Mouse (Mus musculus) urinary bladder, postnatal 36 days (tissue): Measurements from ENCODE around the gene Tas2r140.

Experiments used
- DNase-seq, 2 experiments: peaks; one replicate each; pipeline ENCODE4 v3.0.0; 2022; ENCODE audit warnings: low spot score in 2 of 2, mixed read lengths in 1 of 2

The Tas2r140 gene

DNA sequence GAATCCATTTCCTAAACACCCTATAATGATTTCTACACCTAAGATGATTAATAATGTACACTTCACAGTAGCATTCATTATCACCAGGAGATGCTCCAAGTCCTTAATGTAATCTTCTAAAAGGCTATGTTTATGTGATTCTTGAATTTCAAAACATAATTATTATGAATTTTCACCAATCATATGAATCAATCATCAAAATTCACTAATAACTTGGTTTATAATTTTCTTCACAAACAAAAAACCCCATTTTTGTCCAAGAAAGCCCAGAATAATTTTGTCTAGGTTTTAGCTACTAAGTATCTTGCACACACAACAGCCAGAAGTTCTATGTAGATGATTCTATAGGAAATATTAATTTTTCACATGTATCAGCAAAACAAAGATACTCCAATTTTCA, at the start of gene Tas2r140:
Gene Tas2r140, minus strand, starts transcription at position 101 of the 400 bp plus-strand sequence.
- DNase-seq = no peak

DNA sequence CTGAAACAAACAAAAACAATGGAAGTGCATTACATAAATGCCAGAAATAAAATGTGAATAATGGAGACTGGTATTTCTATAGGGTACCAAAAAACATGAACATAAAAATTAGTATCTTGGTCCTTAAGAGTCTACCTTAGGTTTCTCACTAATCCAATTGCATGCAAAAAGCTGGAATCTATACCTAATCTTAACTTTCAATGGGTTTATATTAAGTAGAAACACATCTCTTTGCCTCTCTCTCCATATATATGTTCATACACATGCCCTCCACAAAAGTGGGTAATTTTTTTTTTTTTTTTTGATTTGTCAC, 48.9 kb upstream of the Tas2r140 start, which contains the start of gene Smim10l1:
Gene Smim10l1, plus strand, starts transcription at position 301 of the 313 bp plus-strand sequence.
- DNase-seq = no peak

DNA sequence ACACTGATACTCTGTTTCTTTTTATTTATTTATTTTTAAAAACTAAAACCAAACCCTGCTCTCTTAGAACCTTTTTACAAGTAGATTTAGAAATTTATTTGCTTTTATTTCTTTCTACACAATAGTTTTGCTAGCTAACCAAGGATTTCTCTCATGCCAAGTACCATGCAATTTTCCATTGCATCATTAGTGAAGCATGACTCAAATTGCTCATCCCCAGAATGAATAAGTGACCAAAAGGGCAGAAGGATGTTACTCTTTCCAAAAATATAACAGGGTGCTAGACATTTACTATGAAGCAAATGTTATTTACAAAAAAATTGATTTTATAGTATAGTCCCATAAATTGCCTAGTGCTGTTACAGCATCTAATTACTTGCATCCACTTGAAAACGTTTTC, 46.8 kb upstream of the Tas2r140 start:
- no peak for DNase-seq

DNA sequence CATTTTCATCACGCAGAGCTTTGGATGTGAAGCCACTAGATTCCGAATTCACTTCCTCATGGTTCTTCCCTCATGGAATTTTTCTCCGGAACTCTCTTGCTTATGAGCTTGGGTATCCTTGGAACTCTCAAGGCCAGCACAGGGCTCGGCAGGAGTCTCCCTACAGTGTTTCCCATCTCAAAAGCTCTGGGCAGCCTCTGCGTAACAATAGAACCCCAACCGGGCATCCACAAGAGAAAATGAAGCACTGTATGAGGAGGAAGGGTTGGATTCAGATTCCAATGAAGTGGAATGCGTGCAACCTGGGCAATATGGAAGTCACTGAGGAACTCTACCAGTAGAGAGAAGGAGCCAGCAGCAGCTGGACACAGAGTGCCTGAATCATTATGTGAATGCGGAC, 36.6 kb upstream of the Tas2r140 start:
- DNase-seq = no peak

DNA sequence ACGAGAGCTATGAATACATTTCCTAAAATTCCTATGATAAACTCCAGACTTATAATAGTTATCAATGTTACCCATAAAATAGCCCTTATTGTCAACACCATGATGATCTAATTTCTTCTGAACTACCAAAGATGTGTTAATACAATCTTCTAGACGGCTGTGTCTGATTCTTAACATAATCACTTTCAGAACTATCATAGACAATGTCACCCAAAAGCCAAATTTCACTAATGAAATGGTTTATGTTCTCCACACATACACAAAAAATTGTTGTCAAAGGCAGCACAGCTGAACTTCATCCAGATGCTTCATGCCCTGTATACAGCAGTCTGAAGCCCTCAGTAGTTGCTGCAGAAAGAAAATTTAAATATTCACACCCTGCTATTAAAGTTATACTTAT, 18.6 kb downstream of the Tas2r140 start, which contains the start of gene Tas2r103:
Gene Tas2r103, minus strand, starts transcription at position 101 of the 400 bp plus-strand sequence.
- DNase-seq = no peak
